Mouse (Mus musculus) neutrophil, adult 5-6 weeks (primary cell): Measurements from ENCODE around the gene Hscb. TPM values are rescaled to one million over a fixed set of nuclear protein-coding genes. Genes with fewer than 3 reads are reported as not detected.
A peak's percentile ranks its signal among the peaks of the same experiment; 100 is the strongest.
"Not testable (repeated sequence)": the region's sequence is repeated elsewhere in the genome, so short reads cannot be mapped to it uniquely, and the experiment has no call there.

ENCODE experiments used
- ATAC-seq: fragments of 151-379, 151-347 bp; 2 replicates; pipeline ENCODE4 v1.8.0; 2017; ENCODE audit warnings: mild to moderate bottlenecking, moderate TSS enrichment; ENCODE audit not compliant: insufficient number of reproducible peaks, poor library complexity, low FRiP score, severe bottlenecking; ENCODE audit errors: extremely low read depth
- total RNA-seq: library from RNA; stranded (forward); fragments of 200-1000 nt; gene quantifications from 2 replicates; pipeline ENCODE4 v1.2.3, GENCODE M21; 2017

The Hscb gene
- total RNA-seq, 1 experiment from 2014 or later, result 28.3 TPM

DNA sequence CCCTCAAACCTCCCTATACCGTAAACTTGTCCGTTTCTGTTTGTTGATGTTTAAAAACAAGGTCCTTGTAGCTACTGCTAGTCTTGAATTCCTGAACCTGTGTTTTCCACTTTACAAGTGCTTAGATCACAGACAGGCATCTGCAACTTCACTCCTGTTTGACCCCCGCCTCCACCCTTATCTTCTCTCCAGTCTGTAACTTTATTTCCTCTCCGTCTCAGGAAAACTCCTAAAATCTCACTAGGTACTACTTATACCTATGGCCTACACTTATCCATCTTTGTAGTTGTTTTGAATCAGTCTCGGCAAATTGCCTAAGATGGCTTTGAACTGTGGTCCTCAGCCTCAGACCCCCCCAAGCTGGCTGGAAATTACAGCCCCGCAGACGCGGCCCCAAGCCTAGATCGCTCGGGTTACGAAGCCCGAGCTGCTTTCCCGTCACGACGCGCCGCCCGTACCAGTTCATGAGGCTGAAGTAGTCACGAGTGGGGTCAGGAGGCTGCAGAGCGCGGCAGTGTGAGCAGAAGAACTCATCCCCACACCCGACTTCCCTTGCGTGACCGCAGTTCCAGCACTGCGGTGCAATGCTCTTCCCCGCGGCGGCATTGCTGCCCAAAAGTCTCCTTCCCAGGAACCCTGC, 419 bp downstream of the Hscb start:
- peak; percentile 23 for ATAC-seq

GRCm38 (mm10) chr5:110838016-110838415, 1.6 kb downstream of the Hscb start:
- not testable (repeated sequence) for ATAC-seq

- no peak for ATAC-seq
These were observed 3.6 kb downstream of the Hscb start for GRCm38 (mm10) chr5:110835959-110836358.

DNA sequence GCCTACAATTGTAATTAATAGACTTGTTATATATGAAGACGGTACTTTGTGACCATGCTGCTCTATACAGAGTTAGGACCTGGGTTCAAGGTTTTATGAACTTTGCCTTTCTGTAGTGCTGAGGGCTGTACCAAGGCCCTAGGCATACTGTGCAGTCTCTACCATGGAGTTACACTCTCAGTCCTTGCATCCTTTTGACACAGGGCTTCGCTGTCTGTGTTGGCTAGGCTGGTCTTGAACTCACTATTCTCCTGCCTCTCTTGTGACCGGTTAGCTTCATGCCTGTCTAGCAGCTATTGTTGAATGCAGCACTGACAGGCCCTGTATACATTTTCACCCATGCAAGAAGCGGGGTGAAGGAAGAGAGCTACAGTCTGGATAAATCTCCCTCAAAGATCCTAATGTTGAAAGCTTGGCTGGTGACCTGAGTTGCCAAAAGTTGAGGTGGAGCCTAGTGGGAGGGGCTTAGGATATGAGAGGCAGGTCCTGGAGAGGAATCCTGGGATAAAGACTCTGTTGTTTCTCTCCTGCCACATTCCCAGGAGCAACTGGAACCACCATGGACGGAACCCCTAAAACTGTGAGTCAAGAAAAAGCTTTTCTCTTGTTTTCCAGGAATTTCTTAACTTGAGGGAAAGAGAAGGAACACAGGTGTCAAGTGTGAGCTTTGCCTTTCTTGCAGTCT, 8.4 kb downstream of the Hscb start:
- no peak for ATAC-seq

DNA sequence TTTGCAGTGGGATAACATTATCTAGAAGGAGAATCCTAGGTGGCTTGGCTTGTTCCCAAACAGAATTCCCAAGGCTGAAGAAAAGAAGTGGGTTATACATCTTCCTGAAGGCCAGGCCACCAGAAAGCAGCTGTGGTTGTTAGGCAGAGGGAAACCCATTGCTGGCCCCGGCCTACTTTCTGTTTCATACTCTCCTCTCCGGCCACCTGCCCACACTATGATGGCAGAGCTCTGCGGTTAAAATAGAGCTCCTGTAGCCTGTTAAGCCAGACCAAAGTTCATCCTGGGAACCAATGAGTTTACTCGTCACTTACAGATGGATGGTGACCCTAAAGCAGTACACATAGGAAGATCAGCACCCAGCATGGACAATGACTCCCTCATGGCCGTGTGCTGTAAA, 12.0 kb downstream of the Hscb start:
- ATAC-seq, result no peak

DNA sequence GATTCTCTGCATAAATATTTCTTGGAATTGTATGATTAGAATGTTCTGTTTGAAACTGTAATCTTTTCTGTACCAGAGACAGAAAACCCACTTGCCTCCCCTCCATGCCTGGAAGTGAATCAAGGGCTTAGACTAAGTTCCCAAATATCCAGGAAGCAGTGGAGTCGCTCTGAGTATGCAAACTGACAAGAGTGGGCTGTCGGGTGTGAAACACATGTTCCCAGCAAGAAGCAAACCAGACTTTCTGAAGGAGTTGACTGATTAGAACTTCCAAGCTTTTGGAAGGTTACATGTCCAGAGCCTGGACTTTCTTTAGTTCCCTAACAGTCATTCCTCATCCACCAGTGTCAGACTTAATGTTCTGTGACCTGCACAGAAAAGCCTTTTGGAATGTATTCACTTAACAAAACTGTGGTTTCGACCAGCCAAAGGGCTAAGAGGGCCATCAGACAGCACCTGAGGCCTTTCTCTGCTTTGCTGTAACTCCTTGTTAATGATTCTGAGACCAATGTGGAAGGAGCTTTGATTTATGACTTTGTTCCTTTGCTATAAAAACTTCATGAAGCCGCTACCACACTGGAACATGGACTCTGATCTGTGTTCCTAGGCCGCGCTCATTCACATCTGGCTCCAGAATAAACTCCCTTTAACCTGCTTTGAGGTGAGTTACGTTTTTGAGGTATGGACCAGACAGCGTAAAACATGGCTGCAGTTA, 12.6 kb downstream of the Hscb start:
- ATAC-seq, result no peak

GRCm38 (mm10) chr5:110824421-110824820, 15.2 kb downstream of the Hscb start:
- ATAC-seq, result no peak

DNA sequence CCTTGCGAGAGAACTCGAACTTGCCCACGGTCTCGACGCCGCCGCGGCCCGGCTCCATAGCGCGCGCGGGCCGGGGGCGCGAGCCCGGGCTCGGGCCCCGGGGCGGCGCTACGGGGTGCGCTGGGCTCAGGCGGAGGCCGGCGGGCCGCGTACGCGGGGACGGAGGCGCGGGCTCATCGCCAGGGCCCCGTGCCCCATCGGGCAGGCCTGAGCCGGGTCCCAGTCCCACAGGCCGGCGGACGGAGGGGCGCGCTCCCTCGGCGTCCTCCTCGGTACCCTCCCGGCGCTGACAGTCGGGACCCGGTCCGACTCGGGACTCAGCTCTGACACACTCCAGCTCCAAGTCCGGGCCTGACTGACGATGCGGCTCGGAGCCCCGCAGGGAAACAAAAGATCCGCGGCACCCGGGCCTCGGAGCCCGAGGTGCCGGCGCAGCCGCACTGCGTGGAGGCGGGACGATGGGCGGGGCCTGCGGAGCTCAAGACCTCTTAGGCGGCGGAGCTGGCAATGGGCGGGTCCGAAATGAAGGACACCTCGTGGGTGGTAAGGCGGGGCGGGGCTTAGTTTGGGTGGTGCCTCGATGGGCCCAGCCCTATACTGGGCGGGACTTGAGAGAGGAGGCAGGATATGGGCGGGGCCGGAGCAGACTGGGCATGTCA, 29.8 kb downstream of the Hscb start, which contains the start of gene Ulk1:
Gene Ulk1 (minus strand): TSS at position 431 of the 659 bp plus-strand sequence.
- ATAC-seq, result peak; percentile 90

DNA sequence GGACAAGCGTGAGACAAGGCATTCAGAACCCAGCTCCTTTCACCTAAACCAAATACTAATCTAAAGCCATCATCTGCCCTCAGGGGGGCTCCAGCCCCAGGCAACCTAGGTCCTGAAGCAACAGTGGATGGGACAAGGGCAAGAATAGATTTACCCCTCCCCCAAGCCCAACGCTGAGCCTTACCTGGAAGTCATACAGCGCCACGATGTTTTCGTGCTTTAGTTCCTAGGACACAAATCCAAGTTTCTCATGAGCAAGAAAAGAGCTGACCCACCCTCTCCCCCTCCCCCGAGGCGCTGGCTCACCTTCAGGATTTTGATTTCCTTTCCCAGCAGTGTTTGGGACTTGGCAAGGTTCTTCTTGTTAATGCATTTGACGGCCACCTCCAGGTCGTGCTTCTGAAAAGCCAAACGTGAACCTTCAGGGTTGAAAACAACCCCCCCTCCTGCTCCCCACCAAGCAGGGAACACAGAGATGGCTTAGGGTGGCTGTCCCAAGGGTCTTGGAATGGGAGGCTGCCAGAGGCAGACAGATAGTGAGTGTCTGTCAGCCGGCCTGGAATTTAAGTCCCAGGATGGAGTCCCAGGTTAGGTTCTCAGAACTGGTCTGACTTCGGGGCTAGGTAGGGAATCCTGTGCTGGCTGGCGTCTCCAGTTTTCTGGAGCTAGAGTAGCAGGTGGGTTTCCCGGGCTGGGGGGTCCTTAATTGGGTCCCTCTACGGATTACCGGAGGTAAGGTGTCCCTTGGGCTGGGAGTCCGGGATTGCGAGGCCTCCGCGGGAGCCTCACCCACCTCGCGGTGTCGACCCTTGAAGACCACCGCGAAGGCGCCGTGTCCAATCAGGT, 30.5 kb downstream of the Hscb start:
- no peak for ATAC-seq

DNA sequence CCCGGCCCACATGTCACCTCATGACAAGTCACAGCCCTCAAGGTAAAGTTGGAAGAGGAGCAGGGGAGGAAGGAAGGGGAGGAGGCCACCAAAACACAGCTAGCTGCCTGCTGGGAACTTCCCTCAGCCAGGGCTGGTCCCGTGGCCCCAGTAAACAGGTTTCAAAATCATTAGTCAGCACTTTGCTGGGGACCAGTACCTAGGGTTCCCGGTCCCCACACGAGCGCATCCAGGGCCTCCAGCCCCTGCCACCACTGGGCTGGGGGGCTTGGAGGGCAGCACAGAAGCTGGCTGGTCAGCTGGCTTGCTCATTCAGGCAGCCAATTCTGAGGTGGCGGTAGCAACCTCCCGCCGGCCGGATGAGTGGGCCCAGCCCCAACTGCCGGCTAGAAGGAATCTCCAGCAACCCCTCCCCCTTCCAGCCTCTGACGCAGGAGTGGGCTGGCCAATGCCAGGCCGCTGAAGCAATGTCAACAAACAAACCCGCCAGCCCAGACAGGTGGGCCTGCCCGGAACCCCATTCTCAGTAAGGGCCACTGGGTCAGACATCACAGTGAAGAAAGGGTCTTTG, 31.4 kb downstream of the Hscb start:
- ATAC-seq, result peak; percentile 55

DNA sequence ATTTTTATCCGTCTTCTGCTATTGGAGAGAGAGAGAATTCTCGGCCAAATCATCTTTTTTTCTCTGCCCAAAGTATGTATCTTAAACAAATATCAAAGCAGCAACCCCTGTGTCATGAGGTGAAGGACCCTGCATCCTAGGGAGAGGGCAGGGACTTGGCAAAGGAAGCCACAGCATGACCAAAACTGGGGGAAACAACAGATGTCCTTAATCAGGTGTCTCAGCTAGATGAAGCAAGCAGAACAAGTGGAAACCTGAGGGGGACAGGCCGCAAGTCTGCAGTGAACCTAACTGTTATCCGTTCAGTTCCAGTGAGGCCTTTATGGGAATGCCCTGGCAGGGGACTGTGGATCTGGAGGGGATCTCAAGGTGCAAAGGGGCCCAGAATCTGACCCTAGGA, 32.1 kb downstream of the Hscb start:
- no peak for ATAC-seq

DNA sequence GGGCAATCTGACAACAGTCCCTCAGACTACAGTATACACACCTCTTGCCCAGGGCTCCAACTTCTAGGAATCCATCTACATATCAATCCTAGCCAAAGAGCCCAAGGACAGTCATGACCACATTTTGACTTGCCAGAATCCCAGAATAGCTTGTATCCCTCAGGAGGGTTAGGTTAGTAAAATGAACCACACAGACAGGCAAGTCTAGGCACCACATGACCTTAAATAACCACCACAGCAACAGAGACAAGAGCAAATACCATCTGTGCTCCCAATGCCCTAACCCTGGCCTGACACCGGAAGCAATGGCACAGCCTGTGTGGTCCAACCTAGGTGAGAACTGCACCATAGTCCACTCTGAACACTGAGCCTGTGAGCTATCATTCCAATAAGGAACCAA, 32.9 kb downstream of the Hscb start:
- no peak for ATAC-seq

- no peak for ATAC-seq
These were observed 33.4 kb downstream of the Hscb start for GRCm38 (mm10) chr5:110806154-110806553.

DNA sequence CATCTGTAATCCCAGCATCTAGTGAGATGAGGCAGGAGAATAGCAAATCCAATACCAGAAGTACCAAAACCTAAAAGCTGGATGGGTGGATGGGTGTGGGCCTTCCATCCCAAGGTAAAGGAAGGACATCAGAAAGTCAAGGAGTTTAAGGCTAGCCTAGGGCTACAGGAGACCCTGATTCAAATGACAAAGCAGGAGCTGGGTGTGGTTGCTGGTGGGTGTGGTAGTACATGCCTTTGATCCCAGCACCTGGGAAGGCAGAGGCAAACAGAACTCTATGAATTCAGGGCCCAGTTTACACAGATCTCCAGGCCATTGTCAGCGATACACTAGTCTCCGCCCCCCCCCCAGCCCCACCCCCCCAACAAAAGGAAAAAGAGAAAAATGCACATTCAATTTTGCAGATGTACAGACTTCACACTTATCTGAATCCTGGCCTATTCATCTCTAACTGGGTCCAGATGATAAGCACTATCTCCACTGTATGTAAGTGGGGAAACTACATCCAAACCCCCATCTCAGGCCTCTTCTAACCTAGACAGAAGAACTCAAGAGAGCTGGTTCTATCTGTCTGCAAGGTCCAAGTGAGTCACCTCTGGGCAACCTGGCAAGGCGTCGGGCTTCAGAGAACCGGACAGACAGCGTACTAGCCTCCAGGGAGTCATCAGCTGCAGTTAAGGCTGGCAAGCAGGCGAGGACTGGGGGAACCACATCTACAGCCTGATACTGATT, 35.4 kb downstream of the Hscb start:
- ATAC-seq, result no peak

DNA sequence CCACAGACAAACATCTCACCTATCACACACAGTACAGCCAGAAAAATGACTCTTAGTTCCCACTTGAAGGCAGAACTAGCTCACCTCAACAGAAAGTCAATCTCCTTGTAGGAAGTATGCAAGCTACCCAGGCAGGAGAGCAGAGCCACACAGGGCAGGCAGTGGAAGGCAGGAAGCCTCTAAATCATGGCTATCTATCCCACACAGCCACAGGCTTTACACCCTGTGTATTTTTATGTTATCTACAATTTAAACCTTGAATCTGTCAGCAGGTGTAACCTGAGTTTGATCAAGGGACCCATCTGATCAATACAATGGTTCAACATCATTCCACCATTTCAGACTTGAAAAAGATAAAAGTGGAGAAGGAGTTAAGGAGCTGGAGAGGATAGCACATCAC, 36.8 kb downstream of the Hscb start:
- no peak for ATAC-seq

GRCm38 (mm10) chr5:110802186-110802585, 37.4 kb downstream of the Hscb start:
- no peak for ATAC-seq

DNA sequence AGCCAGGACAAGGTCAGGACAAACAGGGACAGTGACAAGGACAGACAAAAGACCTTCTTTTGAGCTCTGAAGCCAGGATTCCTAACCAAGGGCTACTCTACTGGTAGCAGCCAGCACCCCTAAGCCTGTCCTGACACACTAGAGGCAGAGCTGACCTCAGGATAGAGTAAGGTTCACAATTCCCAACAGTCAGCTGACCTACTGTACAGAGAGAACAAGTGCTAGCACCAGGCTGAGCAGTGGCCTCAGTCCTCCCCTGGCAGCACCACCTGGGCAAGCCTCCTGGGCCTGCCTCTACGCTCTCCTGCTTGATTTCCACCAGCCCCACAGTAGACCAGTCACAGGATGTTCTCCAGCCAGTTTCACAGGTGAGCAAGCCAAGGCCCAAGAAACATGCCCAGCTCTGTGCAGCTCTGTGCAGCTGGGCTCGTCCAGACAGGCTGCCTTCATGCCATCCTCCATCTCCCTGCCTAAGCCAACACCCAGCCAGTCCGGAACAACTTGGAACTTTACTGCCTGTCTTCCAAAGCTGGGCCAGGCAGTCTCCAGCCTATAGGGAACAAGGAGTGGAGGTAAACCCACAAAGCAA, 38.4 kb downstream of the Hscb start:
- ATAC-seq, result no peak
